Mouse (Mus musculus) liver, postnatal 0 days (tissue): Measurements from ENCODE around the gene Vegfa.

ENCODE experiments used
- CTCF ChIP-seq: sonication (generic); IDR thresholded peaks from 2 replicates; pipeline ENCODE4 v1.5.1; 2016; ENCODE audit warnings: antibody characterized with exemption, low read depth
- EP300 ChIP-seq: IDR thresholded peaks from 2 replicates; pipeline ENCODE4 v1.6.1; 2016; ENCODE audit warnings: antibody characterized with exemption, low read depth, mild to moderate bottlenecking

GRCm38 (mm10) chr17:45994281-45994817, 37.8 kb downstream of the Vegfa start:
- TF ChIP-seq CTCF (no peak), EP300 (peak; percentile 75)
